Mouse (Mus musculus): ENCODE results near the gene Arid5b.

Arid5b gene

DNA sequence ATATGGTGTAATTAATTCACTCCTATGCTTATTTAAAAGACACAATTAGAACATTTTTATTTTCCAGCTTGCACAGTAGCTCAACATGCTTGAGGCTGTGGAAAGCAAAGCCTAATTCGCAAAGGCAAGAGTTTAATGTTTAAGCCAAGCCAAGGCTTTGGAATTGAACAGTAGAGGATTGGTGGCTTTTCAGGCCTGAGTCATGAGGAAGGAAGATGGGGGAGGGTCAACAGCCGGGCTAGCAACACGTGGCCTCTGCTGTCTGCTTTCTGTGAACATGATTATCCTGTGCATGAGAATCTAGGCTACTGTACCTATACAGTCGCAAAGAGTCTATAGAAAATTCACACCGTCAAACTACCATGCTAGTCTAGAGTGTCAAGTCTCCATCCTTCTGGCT, 9.9 kb downstream of the Arid5b start:
- DNase-seq, result no peak

DNA sequence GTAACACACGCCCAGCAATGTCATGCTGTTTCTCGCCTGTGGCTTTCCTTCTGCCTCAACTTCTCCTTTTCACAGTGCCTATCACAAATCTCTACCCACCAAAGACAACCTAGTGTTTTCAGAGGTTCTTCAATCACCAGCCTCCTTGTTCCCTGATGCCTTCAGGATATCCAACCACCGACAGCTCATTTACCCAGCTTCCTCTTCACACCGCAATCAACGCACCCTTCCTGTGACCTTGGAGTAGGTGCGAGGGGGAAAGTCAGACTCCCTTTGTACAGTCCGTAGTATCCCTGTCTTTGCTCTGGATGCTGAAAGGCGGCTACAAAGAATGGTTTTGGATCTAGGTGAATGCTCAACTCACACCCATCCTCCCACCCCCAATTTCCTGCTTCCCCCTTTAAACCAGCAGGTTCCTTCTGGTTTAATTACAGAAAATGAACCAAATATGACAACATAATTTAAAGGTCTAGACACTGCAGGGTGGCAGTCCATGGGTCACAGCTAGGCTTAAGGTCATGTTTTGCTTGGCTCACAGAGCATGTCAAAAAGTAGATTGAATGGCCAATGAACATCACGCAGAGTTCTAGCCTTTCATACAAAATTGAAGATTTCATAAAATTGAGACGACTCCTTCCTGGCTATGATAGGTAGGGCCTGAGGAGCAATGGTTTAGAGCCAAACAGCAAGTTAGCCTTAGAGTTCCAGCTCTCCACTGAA, 14.4 kb downstream of the Arid5b start:
- DNase-seq, result no peak

DNA sequence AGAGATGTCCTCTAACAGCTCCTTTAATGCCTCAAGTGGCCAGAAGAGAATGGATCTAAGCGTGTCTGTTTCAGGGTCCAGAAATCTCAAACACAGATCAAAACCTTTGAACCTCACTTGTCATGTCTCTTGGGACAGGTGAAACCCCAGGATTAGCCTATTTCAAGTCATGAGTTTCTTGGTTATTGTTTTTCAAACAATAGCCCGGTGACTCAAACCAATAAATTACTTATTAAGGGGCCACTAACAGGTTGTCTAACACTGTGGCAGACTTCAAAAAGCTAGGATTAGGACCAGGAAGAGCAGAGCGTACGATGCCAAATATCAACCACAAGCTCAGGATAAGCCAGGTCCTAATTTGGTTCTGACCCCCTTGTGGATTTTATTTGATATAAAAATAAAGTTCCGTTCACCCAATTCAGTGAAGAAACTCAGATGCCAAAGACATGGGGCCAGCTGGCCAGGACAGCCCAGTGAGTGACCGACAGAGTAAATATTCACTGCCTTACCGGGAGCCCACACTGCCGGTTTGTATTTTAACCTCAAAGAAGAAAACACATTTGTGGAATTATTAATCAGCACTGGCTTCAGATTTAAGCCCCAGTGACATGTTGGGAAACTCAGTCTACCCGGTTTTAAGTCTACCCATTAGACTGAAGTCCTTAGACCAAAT, 15.1 kb downstream of the Arid5b start:
- no peak for DNase-seq

DNA sequence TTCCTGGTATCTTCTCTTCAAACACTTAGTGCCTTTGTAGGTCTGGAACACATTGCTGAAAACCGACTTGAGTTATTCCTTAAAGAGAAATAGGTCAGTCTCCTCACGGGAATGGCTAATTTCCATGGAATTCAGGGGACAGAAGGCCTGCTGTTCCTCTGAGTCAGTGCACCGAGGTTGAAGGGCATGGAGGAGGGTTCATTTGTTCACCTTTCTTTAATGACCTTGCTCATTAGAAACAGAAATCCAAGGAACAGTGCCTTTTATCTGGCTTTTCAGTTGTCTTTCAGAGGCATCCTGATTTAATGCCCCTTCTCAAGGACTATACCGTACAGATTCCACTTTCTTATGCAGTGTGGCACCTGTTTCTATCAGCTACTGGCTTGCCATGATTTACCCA, 18.9 kb downstream of the Arid5b start:
- DNase-seq, result no peak

DNA sequence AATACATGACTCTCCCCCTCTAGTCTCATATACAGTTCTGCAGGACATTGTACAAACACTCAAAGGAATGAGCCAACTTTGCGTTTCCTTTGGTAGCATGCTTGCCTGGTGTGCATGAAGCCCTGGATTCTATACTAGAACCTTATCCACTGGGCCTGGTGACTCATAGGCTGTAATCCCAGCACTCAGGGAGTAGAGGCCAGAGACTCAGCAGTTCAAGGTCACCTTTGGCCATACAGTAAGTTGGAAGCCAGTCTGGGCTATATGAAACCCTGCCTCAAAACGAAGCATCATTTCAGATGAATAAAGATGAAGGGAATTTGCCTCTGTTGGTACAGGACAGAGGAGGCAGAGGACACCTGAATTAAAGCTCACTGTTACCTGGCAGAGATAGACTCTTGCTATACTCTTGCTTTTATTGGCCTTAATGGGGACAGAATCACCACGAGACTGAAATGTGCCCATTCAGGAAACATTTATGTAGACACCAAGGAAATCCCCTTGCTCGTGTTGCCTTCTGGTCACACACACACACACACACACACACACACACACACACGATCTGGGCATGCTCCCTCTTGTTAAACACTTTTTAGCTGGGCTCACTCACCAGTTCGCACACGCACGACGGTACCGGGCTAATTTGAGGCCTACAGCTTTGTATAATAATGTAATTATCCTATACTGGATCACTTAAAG, 21.0 kb downstream of the Arid5b start:
- DNase-seq, result no peak

DNA sequence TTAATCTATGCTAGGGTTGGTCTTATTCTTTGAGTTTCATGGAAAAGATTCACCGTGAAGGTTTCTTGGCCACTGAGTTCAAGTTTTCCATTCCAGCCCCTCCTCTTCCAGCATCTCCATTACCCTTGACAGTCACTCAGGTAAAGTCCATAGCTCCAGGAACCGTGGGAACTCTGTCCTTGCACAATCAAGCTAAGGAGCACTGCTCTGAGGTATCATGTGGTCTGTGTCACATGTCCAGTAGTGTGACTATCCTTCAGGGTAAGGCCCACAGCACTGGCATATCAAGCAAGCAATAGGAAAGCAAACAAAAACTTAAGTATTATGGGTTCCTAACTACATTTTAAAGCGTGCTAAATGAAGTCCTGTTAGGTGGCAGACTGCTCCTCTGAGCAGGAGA, 22.4 kb downstream of the Arid5b start:
- DNase-seq, result no peak

DNA sequence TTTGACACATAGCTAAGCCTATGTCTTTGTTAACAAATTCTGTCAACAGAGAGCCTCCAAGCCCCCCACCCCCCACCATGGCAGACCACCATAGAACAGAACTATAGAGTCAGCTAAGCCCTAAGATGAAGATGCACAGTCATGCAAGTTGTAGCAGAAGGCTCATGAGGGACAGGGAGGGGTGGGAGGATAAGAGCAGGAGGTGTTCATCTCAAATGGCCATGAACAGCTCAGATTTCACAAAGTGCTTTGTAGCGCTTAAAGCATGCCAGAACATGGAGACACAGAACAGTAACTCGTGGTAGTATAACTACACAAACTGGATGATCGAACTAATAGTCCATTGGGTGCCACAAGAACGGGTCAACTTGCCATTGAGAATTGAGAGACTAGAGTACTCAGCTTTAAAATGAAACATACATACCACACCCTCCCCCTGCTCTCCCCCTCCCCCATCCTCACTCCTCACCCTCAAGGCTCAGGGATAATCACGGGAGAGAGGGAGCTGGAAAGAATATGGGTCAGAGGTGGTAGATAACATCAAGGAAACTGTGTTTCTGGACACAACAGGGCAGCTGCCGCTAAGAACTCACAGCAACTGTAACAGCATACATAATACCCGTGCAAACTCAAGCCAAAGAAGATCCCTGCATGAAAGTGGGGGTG, 25.0 kb downstream of the Arid5b start:
- DNase-seq, result no peak

DNA sequence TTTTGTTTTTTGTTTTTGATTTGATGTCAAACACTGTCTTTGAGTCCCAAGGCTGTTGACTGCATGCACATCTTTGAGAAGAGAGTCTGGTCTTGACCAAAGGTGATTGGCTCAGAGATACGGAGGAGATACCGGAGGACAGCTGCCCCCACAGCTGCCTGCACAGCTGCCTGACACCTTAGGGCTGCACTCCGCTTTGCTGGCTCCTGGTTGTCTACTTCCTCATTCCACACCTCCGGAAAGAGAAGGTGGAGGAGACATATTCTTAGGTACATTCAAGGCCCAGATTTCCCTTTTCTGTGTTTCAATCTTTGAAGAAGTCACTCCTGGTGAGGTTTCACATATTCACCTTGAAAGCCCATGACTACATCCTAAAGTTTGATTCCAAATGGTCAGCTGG, 25.9 kb downstream of the Arid5b start:
- no peak for DNase-seq

DNA sequence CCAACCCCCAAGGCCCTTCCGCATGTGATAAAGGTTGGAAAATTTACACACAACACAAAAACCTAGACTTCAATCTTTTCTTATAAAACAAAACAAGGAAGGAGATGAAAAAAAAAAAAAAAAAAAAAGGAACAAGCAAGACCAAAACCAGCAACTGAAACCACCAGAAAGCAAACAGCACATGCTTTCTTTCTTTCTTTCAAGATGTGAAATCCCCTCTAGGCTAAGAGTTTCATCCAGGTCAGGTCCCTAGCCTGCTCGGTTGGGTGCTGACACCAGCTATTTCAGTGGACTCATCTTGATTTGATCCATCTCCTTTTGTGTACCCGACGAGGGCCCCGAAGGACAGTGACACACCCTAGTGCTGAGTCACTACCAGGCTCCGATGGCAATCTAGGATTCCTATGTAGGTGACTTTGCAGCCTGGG, 29.2 kb downstream of the Arid5b start:
- DNase-seq, result peak; percentile 15

DNA sequence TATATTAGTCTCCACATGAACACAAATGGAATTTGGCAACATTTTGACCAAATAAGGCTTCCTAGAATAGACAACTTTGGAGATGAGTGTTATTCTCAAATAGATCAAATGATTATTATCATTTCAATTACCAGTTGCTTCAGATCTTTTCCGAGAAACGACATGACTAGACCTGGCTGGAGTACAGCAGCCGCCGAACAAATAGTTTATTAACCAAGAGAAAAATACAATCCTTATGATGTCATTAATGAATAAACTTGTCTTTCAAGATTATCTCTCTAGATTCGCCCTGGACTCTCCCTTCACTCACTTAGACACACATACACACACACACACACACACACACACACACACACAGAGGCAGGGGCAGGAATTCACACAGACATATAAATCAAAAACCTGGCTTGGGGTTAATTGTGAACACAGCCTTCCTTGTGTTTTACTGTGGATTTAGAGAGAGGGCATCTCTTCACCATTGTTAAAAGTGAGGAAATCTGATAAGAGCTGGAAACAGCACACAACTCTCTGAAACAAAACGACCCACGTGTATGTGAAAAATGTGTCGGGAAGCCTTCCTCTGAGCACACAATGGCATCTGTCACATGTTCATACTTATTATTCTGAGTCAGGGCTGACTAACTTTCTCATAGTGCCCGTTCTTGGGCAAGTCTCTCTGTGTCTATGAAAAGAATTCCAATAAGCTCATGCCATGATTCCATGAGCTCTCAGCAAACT, 30.1 kb downstream of the Arid5b start:
- peak; percentile 25 for DNase-seq

DNA sequence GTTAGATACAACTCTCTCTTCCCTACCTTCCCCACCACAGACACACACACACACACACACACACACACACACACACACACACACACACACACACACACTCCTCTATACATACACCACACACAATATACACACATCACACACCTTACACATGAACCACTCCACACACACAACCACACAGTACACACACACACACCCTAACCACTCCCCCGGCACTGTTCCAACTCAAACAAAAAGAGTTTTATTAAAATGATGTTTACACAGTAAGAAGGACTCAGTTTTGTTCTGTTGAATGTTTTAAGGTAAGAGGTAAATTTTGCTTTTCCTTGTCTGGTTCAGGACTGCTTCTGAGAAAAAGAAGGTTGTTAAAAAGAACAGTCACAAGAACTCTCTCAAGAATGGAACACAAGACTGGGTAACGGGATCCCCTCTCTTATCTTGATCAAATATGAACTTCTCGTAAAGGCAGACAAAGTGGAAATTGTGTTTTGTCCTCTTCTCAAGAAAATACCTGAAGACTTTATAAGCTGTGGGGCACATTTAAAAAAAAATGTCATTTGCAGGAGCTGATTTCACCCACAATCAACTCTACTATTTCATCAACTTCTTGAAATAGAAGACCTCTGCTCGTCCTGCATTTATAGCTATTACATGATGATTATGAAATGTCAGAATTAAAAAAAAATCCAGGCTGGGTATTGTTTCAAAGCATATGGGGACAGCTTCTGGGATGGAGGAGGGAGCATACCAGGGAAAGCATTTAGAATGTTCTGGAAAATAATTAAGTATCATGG, 30.9 kb downstream of the Arid5b start:
- DNase-seq, result no peak

DNA sequence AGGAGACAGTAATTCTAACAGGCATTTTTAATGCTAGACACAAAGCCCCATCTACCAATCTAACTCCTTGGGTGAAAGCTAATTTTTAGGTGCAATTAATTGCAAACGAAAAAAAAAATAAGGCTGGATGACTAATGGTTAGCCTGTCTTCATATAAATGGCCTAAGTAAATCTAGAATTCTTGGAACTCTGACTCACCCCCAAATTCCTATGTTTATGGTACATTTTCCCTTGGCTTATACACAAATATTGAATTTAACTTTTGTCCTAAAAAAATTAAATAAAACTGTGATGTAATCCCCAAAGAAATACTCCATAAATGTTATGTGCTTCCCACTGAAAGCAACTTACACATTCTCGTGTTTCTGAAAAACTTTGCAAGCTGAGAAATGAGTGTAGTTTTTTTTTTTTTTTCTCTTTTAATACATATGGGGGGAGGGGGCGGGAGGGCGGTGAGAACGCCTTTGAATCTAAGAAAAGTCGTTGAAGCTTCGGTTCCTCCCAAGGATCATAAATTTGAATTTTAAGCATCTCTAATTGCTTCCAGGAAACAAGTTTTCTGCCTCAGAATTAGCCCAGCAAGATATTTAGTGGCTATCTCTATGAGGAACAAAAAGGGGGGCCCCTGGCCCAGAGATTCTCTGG, 31.8 kb downstream of the Arid5b start:
- DNase-seq, result no peak

DNA sequence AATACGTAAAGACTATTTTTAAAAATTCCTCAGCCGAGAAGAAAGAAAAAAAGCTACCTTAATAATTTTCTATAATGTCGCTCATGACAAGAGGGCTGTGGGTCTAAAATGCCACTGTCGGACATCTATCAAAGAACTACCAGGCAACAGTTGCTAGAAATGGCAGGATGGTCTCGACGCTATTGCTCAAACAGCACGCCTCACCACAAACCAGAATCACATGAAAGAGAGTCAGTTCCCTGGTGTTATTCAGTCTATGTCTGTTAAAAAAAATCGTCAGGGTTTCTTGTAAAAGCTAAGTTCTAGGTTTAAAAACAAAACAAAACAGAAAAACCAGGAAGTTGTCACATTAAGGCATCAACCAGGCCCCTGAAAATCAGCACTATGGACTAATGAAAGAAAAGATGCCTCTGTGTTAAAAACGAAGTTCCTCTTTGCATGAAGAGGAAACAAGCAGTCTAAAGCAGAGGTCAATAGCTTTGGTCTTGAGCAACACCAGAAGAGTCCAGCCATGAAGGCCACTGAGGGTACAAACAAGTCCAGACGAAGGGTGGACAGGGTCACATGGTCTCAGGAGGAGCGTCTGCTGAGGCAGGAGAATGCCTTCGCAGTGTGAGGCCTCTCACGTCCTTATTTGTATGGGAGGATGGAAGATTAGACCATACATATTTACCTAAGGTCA, 37.6 kb downstream of the Arid5b start:
- no peak for DNase-seq

DNA sequence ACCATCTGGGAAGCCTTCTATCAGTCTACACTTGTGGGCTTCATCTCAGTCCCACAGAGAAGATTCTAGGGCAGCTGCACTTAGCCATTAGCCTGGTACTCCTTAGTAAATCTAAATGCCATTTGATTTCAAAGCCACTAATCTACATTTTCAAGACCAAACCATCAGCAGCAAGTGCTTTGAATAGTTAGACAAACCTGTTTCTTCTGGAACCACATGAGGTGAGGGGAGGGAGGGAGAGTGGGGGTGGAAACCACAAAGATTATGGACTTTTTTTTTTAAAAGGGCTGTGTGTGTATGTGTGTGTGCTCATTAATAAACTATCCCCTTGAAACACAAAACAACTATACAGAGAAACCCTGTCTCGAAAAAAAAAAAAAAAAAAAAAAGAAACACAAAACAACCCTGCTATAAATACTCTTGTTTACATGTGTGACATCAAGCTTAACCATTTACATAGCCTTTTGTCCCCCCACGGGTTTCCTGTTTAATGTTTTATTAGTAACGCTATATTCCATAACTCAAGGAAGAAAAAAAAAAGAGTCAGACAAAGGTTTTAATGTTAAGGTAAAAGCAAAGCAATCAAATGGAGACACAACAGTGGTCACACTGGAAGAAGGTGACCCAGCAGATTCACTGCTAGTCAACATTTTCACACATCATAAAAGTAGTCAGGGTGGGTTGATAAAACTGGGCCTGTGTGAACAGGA, 38.3 kb downstream of the Arid5b start:
- DNase-seq, result no peak

DNA sequence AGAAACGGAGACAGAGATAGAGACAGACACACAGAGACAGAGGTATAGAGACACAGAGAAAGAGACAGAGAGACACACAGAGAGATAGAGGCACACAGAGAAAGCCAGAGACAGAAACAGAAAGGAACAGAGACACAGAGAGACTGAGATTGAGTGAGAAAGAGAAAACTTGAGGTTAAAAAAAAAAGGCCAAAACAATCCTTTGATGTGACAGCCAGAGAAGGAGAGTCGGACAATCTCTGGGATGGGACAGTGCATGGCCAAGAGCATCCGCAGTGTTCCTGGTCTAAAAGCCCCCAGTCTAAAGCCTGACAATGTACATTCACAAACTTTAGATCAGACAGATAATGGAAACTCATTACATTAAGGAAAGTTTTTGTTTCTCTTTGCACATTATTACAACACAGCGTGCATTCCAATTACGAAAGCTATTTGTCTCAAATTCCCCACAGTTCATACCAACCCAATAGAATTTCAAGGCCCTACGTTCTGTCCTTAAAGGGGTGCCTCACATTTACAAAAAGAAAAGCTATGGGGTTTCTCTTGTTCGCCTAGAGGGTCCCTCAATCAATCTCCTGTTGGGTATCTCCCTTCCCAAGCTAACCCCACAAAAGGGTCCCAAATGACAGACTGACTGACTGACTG, 39.0 kb downstream of the Arid5b start:
- DNase-seq, result no peak

DNA sequence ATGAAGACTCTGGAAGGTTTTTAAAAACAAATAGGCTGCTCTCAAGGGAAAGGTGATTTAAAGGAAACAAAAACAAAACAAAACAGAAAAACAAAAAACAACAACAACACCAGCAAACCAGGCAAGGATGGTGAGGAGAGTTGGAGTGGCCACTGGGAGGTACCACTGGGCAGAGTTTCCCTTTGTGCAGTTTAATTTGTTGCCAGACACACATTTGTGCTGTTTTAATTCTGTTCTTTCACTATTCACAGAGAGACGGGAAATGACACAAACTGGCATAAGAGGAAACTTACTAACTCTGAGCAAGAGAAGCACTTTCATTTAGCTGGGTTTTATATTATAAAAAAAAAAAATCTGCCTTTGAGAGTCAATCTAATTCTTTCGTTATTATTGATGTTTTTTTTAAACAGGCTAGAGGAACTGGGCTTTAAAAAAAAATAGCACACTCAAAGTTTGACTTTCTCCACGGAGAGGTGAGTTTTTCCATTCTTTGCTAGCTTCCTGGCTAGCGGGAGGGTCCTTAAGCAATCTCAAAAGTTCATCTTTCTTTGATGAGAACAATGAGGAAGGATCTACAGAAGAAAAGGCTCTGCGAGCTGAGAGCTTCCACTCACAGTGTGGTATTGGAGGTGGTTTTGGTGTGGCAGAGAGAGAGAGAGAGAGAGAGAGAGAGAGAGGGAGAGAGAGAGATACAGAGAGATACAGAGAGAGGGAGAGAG, 39.7 kb downstream of the Arid5b start:
- DNase-seq, result peak; percentile 14

DNA sequence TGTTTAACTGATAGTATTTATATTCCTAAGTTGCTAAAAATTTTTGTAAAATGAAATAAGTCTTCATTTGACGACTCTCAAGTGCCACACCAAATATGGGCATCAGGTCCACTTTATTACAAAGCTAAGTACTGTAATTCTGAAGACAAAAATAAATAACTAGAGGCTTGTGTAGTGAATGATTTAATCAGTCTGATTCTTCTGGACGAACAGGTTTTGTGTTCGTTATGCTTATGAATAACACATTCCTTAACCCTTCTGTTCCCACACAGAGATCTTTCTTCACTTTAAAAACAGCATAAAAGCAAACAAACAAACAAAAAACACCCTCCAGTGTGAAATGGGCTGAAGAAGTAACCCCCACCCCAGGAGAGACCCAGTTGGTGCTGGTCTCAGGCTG, 40.4 kb downstream of the Arid5b start:
- peak; percentile 41 for DNase-seq

DNA sequence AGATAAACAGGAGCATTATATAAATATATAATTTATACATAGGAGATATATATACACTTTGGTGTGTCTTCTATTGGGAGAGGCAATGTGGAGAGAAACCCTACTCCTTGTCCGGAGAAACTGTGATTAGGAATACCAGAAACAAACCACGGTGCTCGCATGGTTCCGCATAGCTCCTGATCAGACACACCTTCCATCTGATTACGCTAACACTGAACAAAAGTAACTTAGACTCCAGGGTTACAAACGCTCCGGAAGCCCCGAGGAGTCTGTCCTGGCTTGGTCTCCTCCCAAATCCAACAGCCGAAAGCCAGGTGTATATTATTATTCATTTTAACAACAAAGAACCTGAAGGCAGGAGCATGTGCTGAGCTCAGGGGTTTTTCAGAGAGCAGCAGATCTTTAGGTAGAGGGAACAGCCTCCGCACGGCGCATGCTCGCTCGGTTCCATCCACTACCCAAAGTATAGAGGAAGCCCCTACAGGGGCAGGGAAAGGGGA, 41.5 kb downstream of the Arid5b start:
- no peak for DNase-seq

Measured in retina, postnatal 1 day (tissue).